Mouse (Mus musculus) ovary, postnatal 14 days (tissue): Measurements from ENCODE around the gene Pex5l.
A peak's percentile ranks its signal among the peaks of the same experiment; 100 is the strongest.

Experiments
- DNase-seq: peaks from one replicate; pipeline ENCODE4 v3.0.0; 2022; ENCODE audit warnings: low spot score

The Pex5l gene

GRCm38 (mm10) chr3:33063590-33063989 lies 79.5 kb downstream of the Pex5l start:
- DNase-seq: no peak

DNA sequence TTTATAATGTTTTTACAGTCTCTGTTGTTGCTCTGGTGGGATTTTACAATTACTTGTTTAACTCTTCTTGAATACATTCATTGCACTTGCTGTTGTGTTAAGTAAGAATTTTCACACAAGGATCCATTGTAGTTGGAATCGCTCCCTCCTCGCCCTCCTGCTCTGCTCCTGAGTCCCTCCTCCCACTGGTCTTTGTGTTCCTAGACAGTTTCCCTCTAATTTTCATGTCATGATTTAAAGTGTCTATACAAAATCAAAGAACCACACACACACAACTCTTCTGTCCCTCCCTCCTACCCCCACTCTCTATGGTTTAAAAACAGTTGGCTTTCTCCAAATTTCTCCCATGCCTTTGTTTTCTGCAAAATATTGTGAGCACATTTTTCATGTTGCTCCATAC lies 81.6 kb downstream of the Pex5l start:
- no peak for DNase-seq

- no peak for DNase-seq
Measured at GRCm38 (mm10) chr3:33061016-33061415, 82.0 kb downstream of the Pex5l start.

GRCm38 (mm10) chr3:33060343-33060937 lies 82.6 kb downstream of the Pex5l start:
- no peak for DNase-seq

GRCm38 (mm10) chr3:33048304-33048703 lies 94.7 kb downstream of the Pex5l start:
- no peak for DNase-seq

DNA sequence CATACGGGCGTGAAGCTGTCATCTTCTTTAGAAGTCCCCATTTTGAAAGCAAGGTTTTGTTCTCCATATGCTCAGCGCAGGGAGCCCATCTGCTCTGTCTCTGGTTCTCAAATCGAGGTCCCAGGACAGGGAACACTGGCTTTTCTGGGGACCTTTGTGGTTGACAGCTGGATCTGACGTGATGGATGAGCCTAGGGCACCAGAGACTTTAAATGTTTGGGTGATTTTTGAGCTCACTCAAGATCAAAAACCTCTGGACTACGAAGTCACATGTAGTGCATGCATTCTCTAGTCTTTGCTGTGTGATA lies 98.3 kb downstream of the Pex5l start:
- no peak for DNase-seq

GRCm38 (mm10) chr3:33043896-33044798 lies 98.9 kb downstream of the Pex5l start:
- DNase-seq: peak; percentile 9

DNA sequence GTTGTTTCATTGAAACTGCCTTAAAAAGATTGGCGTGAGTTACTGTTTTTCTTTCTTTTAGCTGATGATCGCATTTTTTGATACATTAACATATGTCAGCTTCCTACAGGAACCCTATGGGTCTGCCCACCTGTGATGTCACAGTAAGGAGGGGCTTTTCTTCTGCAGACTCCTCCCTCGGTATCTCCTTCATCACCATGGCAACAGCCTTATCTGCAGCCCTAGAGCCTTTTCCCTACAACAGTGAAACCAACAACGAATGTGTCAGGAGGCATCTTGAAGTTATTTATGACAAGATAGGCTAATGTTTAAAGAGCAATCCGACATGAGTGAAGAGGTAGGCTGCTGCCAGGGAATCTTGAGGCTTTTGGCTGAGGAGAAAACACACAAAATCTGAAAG lies 118.5 kb downstream of the Pex5l start:
- no peak for DNase-seq

DNA sequence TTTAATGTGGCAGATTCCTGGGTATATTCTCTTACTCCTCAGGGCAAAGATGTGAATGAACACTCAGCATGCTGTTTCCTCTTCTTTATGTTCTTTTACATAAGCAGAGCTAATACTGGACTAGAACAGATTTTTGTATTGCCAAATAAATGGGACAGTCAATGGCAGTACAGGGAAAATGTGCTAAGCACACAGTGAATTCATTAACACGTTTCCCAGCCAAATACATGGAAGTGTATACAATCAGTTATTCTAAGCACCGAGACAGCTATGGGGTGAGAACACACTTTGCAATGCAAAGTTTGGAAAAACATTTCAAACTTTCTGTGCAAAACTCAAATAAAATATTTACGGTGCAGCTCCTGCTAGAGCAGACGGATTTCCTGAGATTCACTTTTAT lies 139.1 kb downstream of the Pex5l start:
- no peak for DNase-seq

GRCm38 (mm10) chr3:33001769-33002168 lies 141.3 kb downstream of the Pex5l start:
- no peak for DNase-seq

DNA sequence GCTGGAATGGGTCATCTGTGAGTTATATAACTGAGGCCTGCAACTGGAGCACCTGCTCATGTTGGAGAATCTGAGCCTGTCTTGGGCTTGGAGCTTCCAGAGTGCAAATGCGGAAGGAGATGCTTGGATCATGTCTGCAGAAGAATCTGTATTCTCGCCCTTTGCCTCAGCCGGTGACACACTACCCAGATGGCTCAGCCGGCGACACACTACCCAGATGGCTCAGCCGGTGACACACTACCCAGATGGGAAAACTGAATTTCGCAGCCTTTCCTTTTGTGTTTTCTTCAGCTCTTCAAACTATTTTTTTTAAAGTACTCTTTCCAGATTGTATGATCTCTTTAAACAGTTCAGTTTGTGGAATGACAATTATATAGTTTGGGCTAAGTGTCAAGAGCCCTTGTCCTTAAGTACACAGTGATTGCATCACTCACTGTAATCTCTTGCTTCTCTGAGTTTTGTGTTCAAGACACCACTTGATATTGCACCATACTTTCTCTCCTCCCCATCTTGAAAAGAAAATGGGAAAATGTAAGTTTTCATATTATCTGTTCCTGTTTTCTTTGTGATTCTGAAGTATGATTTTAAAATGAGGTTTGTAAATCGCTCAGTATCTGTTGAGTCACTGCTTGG lies 142.5 kb downstream of the Pex5l start:
- DNase-seq: no peak

- no peak for DNase-seq
Measured at GRCm38 (mm10) chr3:32991713-32992575, 151.1 kb downstream of the Pex5l start.

DNA sequence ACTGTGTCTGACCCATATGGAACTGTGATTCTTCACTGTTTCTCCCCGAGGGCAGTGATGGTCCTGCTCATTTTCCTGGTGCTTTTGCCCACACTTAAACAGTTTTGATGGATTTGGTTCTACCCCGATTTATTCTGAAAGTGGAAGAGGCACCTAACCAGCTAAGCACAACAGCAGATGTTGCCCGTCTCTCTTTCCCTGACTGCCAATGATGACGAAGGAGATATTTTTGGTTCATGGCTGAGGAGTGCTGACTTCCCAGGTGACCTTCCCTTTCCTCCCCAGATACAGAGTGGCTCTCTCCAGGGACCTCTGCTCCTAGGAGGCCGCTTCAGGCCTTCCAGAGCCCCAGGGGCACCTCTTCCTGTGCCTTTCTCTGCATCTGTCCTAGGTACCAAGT lies 155.2 kb downstream of the Pex5l start:
- DNase-seq: no peak

- no peak for DNase-seq
Measured at GRCm38 (mm10) chr3:32985141-32985540, 157.9 kb downstream of the Pex5l start.

- DNase-seq: no peak
Measured at GRCm38 (mm10) chr3:32979981-32980380, 163.1 kb downstream of the Pex5l start.

GRCm38 (mm10) chr3:32979238-32979637 lies 163.8 kb downstream of the Pex5l start:
- no peak for DNase-seq

DNA sequence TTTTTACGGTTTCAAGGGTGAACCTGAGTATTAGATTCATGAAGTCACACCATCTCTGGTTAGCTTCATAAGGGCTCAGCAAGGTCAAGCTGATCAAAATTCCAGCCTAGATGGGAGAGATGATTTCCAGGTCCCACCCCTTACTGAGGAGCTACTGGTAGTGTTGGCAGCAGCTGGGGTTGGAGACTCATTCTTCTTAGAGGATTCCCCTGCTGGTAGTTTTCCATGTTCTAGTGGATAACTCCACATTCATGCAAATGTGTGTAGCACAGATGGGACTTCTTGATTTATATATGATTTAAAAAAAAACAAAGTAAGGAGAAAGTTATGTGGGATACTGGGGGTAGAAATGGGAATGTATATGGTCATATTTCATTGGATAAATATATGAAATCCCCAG lies 172.8 kb downstream of the Pex5l start:
- DNase-seq: no peak

- no peak for DNase-seq
Measured at GRCm38 (mm10) chr3:32968671-32969425, 174.2 kb downstream of the Pex5l start.

DNA sequence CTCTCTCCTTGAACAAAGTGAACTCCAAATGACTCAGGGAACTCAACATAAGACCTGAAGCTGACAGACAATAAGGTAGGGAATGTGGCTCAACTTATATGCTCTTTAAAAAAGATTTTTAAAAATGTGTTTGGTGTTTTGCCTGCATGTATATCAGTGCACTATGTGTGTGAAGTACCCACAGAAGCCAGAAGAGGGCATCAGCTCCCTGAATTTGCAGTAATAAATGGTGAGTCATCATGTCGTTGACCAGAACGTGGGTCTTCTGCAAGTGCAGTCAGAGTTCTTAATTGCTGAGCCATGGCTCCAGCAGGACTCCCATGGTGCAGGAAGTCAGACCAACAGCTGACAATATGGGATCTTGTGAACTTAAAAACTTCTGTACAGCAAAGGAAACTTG lies 177.5 kb downstream of the Pex5l start:
- DNase-seq: peak; percentile 7

DNA sequence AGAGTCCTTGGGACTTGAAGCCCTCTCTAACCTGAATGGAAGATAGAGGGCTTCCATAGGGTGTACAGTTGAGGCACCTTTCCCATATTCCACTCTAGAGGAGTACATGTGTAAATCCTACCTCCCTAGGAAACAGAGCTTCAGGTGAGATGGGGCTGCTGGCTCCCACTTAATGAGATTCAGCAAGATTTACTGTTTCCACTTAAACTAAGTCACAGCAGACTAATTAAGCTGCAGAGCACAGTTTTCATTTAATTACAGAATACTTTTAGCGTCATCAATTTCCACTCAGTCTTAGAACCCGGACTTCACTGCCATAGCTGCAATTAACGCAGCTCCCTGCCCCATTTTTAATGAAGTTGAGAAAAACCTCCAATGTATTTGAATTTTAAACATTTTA lies 181.6 kb downstream of the Pex5l start:
- no peak for DNase-seq

GRCm38 (mm10) chr3:32951382-32951781 lies 191.7 kb downstream of the Pex5l start:
- no peak for DNase-seq

DNA sequence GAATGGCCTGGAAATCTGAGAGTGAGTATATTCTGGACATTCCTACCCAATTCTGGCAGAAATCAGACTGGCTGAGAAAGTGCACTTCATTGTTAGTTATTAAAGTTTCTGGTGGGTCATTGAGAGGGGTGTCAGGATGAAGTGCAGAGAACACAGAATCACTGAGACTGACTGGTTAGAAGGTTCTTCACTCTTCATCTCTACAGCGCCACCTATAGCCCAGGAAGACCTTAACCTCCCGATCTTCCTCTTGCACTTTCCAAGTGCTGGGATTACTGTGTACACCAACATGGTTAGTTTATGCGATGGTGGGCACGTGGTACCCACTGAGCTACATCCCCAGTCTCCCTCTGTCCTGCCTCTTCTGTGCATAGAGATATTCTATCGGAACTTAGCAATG lies 195.6 kb downstream of the Pex5l start:
- no peak for DNase-seq
